Mouse (Mus musculus) testis, adult 2 months (tissue): Measurements from ENCODE around the gene Celsr2.

Experiments used
- CTCF ChIP-seq: fragments of 200-500 bp; IDR thresholded peaks from 2 replicates; pipeline ENCODE4 v1.5.1; 2012; ENCODE audit warnings: low read depth, mild to moderate bottlenecking, inconsistent platforms, low read length, moderate library complexity; ENCODE audit not compliant: control insufficient read depth, insufficient read depth, insufficient replicate concordance
- POLR2A ChIP-seq: fragments of 200-500 bp; IDR thresholded peaks from 2 replicates; pipeline ENCODE4 v1.6.1; 2012; ENCODE audit warnings: low read depth, mild to moderate bottlenecking, inconsistent platforms, low read length, moderate library complexity; ENCODE audit not compliant: control insufficient read depth

DNA sequence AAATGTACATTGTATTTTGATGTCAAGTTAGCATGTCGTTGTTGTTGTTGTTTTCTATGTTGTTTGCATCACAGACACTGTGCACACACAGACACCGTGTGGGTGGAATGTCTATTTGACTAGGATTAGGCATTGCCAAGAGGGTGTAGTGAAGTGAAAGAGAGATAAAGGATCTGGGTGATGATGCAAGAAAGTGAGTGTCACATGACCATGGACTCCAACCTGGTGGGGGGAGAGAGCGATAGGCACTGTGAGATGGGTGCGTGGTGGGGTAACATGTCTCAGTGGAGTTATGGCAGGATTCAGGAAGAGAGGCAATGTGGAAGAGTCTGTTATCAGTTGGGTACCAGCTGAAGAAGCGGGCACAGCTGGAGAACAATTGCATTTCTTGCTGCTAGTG is 46.6 kb downstream of the Celsr2 start:
- TF ChIP-seq CTCF (no peak), POLR2A (no peak)
